Mouse (Mus musculus) stomach, embryonic 14.5 days (tissue): ENCODE data around the gene Arhgef3. TPM values are rescaled to one million over a fixed set of nuclear protein-coding genes. Genes with fewer than 3 reads are reported as not detected.
A peak's percentile ranks its signal among the peaks of the same experiment; 100 is the strongest.

Source experiments
- ATAC-seq: fragments of 200-750 bp; cut with Nextera tagmentation; 2 replicates; pipeline ENCODE4 v1.8.0; 2017; ENCODE audit warnings: low read depth, moderate TSS enrichment; ENCODE audit not compliant: insufficient number of reproducible peaks, insufficient read depth, low FRiP score
- H3K27ac ChIP-seq: fragments of 300-500 bp; sonication (generic); 2 replicates; pipeline ENCODE4 v1.5.1; 2014; ENCODE audit warnings: mild to moderate bottlenecking, low read length, moderate library complexity, mixed read lengths
- H3K27me3 ChIP-seq: fragments of 300-500 bp; sonication (generic); 2 replicates; pipeline ENCODE4 v1.6.1; 2014; ENCODE audit warnings: low read length, control low read depth, mixed read lengths; ENCODE audit not compliant: control insufficient read depth, insufficient read depth
- H3K36me3 ChIP-seq: fragments of 300-500 bp; sonication (generic); 2 replicates; pipeline ENCODE4 v1.6.1; 2014; ENCODE audit warnings: mild to moderate bottlenecking, control low read depth, low read length, moderate library complexity, mixed read lengths; ENCODE audit not compliant: control insufficient read depth, insufficient read depth
- H3K4me1 ChIP-seq: fragments of 300-500 bp; sonication (generic); 2 replicates; pipeline ENCODE4 v1.6.1; 2014; ENCODE audit warnings: low read length, control low read depth, mixed read lengths; ENCODE audit not compliant: control insufficient read depth, insufficient read depth
- H3K4me2 ChIP-seq: fragments of 300-500 bp; sonication (generic); replicated peaks from 2 replicates; pipeline ENCODE4 v1.6.1; 2014; ENCODE audit warnings: low read depth, low read length, control low read depth
- H3K4me3 ChIP-seq: fragments of 300-500 bp; sonication (generic); 2 replicates; pipeline ENCODE4 v1.5.1; 2014; ENCODE audit warnings: low read depth, low read length, control low read depth
- H3K9ac ChIP-seq: fragments of 300-500 bp; sonication (generic); replicated peaks from 2 replicates; pipeline ENCODE4 v1.6.1; 2014; ENCODE audit warnings: low read depth, mild to moderate bottlenecking, control low read depth, low read length, moderate library complexity, mixed read lengths
- H3K9me3 ChIP-seq: fragments of 300-500 bp; sonication (generic); 2 replicates; pipeline ENCODE4 v1.6.1; 2016; ENCODE audit warnings: low read depth, low read length, control low read depth; ENCODE audit not compliant: control insufficient read depth
- WGBS: fragments of 180-500 bp; shearing (Covaris S2); extraction: QIAGEN DNeasy Blood & Tissue Kit; methylation state at CpG from one replicate; pipeline ENCODE4 v1.1.7; 2014; 5-methylcytosine and 5-hydroxymethylcytosine counted together
- polyA plus RNA-seq: library from polyadenylated mRNA; unstranded; fragments of >200 nt; fragmentation: Nextera tagmentation; extraction: Ambion mirVana; gene quantifications from 2 replicates; pipeline ENCODE4 v1.2.1, GENCODE M21; 2014

Arhgef3 gene
- polyA plus RNA-seq, 1 experiment from 2014 or later: 16.4 TPM

DNA sequence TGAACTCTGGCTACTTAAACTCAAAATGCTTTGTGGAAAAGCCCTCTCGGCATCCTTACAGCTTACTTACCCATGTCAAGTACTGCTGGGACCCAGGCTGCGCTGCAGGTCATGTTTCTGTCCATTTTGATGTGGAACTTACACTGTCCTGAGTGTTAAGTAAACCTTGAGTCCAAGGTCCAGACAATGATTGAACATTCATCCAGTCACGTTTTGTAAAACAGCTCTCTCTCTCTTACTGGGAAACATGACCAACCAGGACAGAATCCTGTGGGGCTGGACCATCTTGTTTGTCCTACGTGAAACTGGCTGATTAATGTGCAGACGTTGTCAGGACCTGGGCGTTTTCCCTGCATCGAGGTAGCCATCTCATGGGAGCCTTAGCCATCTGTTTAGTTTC, 13.0 kb upstream of the Arhgef3 start:
- H3K27me3 ChIP-seq: no peaks in the 10 kb centered on the region
- H3K27ac ChIP-seq: no peak overlapping the region
- H3K9ac ChIP-seq: no peak overlapping the region
- no peak for ATAC-seq
- no peaks in the 10 kb centered on the region; the same call in 1 of the 2 replicates for H3K36me3 ChIP-seq
- H3K4me2 ChIP-seq: no peak overlapping the region
- no peaks in the 10 kb centered on the region for H3K4me1 ChIP-seq
- no peaks in the 10 kb centered on the region for H3K9me3 ChIP-seq
- H3K4me3 ChIP-seq: no peak overlapping the region
- 44% methylated on average over 7 of the region's 7 CpGs for WGBS

DNA sequence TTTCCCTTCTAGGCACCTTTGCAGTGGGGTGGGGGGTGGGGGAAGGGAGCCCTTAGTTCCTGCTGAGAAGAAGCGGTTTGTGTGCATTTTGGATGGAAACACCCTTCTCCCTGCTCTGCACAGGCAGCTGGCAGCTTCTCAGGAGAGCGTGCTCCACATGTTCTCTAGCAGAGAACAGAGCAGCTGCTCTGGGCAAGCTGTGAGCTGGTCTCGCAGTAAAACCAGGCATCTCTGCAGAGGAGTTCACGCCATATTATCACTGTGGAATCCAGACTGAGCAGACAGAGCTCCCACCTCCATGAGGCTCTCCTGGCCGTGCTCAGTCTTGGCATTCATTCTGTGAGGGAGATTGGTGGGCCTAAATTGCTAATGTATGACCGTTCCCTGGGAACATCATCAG, 12.0 kb upstream of the Arhgef3 start:
- Histone ChIP-seq H3K4me2 (no peak overlapping the region), H3K27me3 (no peaks in the 10 kb centered on the region), H3K4me3 (no peak overlapping the region), H3K4me1 (no peaks in the 10 kb centered on the region), H3K36me3 (no peaks in the 10 kb centered on the region; the same call in 1 of the 2 replicates), H3K9me3 (no peaks in the 10 kb centered on the region), H3K9ac (no peak overlapping the region), H3K27ac (no peak overlapping the region)
- 63% methylated on average over 6 of the region's 6 CpGs for WGBS
- ATAC-seq: no peak

DNA sequence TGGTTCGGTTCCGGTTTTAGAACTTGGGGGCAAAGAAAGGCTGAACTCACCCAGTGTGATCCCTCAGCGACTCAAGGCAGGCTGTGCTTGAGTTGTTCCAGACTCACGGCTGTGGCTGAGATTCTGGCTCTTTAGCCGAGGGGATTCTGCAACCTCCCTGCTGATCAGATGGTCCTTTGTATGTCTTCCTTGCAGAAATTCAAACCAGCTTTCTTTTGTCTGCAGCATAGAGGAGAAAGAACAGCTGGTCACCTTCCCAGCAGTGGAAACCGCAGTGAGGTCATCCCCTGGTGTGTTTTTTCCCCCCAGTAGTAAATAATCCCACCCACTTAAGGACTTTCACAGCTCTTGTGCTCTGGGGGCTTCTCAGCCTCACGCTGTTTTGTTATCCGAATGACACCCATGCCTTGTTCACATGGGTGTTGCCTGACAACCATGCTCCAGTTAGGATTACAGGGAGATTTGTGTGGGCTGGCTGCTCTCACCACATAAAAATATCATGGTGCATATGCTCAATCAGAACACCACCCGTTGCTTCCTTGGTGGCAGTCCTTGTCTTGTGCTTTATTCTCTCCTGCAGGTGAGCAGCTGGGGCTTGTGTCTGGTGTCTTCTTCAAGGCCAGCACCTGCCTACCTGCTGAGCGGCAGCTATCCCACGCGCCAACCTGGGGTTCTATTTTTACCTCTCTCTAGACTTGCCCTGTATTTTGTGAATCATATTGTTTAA, 8.8 kb upstream of the Arhgef3 start:
- H3K36me3 ChIP-seq: no peaks in the 10 kb centered on the region
- no peak overlapping the region for H3K4me3 ChIP-seq
- H3K4me1 ChIP-seq: no peaks in the 10 kb centered on the region
- no peaks in the 10 kb centered on the region for H3K27me3 ChIP-seq
- no peak overlapping the region for H3K4me2 ChIP-seq
- WGBS: 58% methylated on average over 12 of the region's 12 CpGs
- H3K9me3 ChIP-seq: no peaks in the 10 kb centered on the region
- ATAC-seq: no peak; the same call in 1 of the 2 replicates
- no peak overlapping the region; the same call in 1 of the 2 replicates for H3K9ac ChIP-seq
- peak overlapping the region; percentile 58; the same call in 1 of the 2 replicates for H3K27ac ChIP-seq

DNA sequence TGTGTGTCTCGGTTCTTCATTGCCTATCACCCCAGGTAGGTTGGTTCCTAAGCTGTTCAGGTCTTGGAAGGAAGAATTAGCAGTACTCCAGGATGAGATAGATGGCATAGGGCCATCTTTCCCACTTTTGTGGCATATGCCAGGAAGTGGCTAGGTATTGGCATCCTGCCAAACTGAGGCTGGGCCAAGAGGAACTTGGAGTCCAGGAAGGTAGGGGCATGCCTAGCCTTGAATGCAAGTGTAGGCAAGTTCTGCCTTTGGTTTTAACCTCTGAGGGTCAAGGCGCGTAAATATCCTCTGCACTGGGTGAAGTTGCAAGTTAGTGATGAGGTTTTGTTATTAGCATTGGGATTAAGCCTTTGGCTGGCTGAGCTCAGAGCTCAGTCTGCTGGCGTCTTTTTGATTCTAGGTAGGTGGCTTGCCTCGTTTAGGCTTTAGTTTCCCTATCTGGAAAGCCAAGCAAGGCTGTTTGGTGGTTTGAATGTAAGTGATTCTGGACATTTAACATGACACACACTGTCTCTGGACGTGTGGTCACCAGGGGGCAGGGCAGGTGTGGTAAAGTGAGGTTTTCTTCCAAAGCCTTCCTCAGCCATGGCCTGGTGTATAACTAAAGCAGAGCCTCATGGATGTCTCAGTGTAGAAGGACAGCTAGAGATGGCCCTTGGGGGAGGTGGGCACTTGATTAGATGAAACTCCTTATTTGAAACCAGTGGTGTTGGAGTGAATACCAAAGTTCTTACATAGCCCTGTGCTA, 5.8 kb upstream of the Arhgef3 start:
- Histone ChIP-seq H3K4me2 (no peak overlapping the region), H3K36me3 (no peaks in the 10 kb centered on the region), H3K27me3 (no peaks in the 10 kb centered on the region), H3K27ac (no peak overlapping the region), H3K9ac (no peak overlapping the region), H3K4me1 (no peaks in the 10 kb centered on the region), H3K4me3 (no peak overlapping the region), H3K9me3 (no peaks in the 10 kb centered on the region)
- ATAC-seq: no peak
- WGBS: 63% methylated on average over 6 of the region's 6 CpGs

DNA sequence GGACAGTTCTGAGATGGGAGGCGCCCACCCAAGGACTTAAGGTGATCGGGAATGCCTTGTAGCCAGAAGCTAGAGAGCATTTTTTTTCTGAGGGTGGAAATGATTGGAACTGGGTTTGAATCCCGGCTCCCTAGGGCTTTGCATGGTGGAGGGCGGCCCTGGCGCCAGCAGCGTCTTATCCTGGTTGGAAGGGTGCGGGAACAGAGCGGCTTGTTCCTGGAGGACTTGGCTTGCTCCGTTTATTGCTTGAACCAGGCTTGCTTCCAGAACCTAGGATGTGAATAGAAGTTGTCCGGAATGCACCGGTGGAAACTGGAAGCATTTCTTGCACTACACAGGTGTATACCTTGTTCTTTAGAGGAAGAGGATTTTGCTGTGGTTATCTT, 569 bp downstream of the Arhgef3 start:
- Histone ChIP-seq H3K4me3 (peak overlapping the region; percentile 44), H3K4me1 (0 out of 2 replicates have a peak, but pooled peaks cover 3% of the 10 kb centered on the region), H3K36me3 (no peaks in the 10 kb centered on the region), H3K27ac (no peak overlapping the region), H3K4me2 (peak overlapping the region; percentile 93), H3K9me3 (no peaks in the 10 kb centered on the region), H3K9ac (peak overlapping the region; percentile 28; the same call in 1 of the 2 replicates), H3K27me3 (no peaks in the 10 kb centered on the region)
- no peak for ATAC-seq
- WGBS: 15% methylated on average over 11 of the region's 11 CpGs

DNA sequence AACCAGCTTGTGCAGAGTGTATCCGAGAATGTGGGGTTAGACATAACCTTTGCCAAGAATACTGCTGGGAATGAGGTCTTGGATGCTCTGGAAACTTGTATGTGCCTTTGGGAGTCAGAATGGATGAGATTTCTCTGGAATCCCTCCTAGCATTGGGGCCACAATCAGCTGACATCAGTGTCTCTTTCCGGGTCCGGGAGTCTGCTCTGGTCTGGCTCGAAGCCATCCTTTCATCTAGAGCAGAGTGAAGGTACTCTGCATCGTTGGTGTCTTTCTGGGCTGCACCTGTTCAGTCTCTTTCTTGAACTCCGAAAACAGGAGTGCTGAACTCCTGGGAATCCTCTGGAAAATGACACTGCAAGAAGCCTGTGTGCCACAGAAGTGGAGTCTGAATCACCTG, 1.3 kb downstream of the Arhgef3 start:
- 0 out of 2 replicates have a peak, but pooled peaks cover 3% of the 10 kb centered on the region for H3K4me1 ChIP-seq
- no peak overlapping the region for H3K9ac ChIP-seq
- no peak overlapping the region for H3K4me3 ChIP-seq
- 62% methylated on average over 6 of the region's 6 CpGs for WGBS
- no peak overlapping the region for H3K27ac ChIP-seq
- no peak for ATAC-seq
- no peaks in the 10 kb centered on the region for H3K36me3 ChIP-seq
- no peaks in the 10 kb centered on the region for H3K27me3 ChIP-seq
- H3K9me3 ChIP-seq: no peaks in the 10 kb centered on the region
- H3K4me2 ChIP-seq: peak overlapping the region; percentile 93; the same call in 1 of the 2 replicates

DNA sequence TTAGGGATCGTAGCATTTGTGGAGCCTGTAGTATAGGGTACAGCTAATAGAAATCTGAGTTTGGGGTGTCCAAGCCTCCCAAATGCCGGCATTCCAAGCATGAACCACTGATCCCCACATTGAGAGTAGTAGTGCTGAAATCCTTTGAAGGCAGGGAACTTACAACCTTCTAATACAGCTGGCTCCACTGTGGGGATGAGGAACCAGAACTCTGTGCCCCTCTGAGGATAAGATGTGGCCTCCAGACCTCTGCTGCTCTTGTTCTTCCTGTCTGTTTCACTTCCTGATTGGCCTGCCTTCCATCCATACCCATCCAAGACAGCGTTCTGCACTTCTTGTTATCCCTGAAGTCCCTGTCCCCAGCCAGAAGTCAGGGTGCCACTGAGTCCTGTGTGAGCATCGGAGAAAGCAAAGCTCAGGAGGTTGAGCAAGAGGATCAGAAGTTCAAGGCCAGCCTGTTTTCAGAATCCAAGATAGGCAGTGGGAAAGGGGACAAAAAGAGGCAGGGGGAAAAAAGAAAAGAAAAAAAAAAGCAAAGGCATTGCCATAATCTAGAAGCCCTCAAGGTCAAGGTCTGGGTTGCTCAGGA, 2.0 kb downstream of the Arhgef3 start:
- no peak overlapping the region for H3K27ac ChIP-seq
- no peaks in the 10 kb centered on the region for H3K27me3 ChIP-seq
- H3K4me3 ChIP-seq: no peak overlapping the region
- WGBS: 80% methylated on average over 4 of the region's 4 CpGs
- 0 out of 2 replicates have a peak, but pooled peaks cover 3% of the 10 kb centered on the region for H3K4me1 ChIP-seq
- H3K4me2 ChIP-seq: no peak overlapping the region
- no peaks in the 10 kb centered on the region for H3K9me3 ChIP-seq
- H3K36me3 ChIP-seq: no peaks in the 10 kb centered on the region
- no peak for ATAC-seq
- H3K9ac ChIP-seq: no peak overlapping the region

DNA sequence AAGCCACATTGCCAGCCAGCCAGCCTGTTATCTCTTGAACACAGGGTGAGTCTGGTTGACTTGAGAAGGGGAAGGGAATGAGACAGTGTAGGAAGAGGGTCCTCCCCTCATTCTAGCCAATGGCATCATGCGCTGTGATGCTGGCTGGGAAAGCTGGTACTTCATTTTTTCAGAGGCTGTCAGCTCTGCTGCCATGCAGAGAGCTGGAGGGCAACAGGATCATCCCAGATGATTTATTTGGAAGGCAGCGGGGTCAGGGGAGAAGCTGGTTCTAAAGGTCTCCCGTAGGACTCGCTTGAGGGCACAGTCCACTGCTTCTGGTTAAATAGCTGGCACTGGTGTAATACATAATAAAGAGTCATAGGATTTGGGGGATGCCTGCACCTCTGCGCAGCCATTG, 3.8 kb downstream of the Arhgef3 start:
- Histone ChIP-seq H3K4me1 (0 out of 2 replicates have a peak, but pooled peaks cover 6% of the 10 kb centered on the region), H3K27ac (no peak overlapping the region), H3K27me3 (no peaks in the 10 kb centered on the region), H3K4me2 (no peak overlapping the region), H3K4me3 (no peak overlapping the region), H3K9me3 (no peaks in the 10 kb centered on the region), H3K36me3 (no peaks in the 10 kb centered on the region), H3K9ac (no peak overlapping the region)
- 67% methylated on average over 5 of the region's 5 CpGs for WGBS
- no peak for ATAC-seq
